Mouse (Mus musculus): Measurements from ENCODE around the gene Nrcam. TPM values are rescaled to one million over a fixed set of nuclear protein-coding genes. Genes with fewer than 3 reads are reported as not detected.
A peak's percentile ranks its signal among the peaks of the same experiment; 100 is the strongest.

The Nrcam gene
- polyA plus RNA-seq, 1 experiment from 2014 or later, result 90.1 TPM

DNA sequence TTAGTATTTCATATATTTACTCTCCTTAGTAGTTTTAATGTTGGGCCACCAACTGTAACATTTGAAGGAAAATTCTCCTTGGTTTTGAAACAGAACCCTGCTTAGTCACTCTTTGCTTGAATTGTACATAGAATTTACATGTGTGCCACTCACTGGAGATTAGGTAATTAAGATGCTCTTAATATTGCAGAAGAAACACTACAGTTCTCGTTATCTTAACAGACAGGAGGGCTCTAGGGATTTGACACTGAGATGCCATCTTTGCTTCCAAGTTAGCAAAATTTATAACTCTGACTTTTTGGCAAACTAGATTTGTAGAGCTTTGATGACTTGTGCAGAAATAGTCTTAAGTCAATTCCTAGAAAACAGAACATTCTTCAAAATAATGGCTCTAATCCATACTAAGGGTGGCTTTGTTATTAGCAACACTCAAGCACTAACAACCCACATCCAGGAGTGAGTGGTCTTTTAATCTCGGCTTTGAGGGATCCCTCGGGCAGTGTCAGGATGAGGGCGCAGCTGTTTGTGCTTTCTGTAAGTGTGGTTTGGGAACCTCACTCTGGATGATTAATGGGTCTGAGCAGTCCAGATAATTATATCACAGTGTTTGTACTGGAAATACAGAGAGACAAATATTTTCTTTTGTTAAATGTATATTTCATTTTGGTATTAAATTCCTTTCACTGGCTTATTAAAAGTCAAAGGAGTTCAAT lies 93.6 kb downstream of the Nrcam start:
- WGBS, result 38% methylated on average over 4 of the region's 4 CpGs
- H3K9me3 ChIP-seq, result no peaks in the 10 kb centered on the region
- 0 out of 2 replicates have a peak, but pooled peaks cover 5% of the 10 kb centered on the region for H3K4me1 ChIP-seq
- H3K9ac ChIP-seq, result no peak overlapping the region
- no peak for ATAC-seq (ENCODE audit: low FRiP score)
- no peak overlapping the region for H3K27ac ChIP-seq
- H3K27me3 ChIP-seq, result no peaks in the 10 kb centered on the region
- no peak overlapping the region for H3K4me2 ChIP-seq
- H3K4me3 ChIP-seq (replicated peaks), result no peak overlapping the region
- H3K36me3 ChIP-seq (replicated peaks), result no peaks in the 10 kb centered on the region

DNA sequence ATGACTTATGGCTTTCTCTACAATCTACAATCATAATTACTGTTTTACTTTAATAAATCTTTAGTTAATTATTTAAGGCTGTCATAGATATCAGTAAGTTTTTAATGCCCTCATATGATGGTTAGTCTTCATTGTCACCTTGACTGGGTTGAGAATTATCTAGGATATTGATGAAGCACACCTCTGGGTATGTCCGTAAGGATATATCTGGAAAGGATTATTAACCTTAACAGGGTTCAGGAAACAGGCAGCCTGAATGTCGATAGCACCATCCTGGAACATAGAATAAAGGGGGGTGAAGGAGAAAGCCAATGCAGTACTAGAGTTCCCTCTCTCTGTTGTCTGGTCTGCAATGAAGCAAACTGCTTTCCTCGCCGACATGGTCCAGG lies 94.2 kb downstream of the Nrcam start:
- H3K27ac ChIP-seq, result no peak overlapping the region
- H3K9ac ChIP-seq, result no peak overlapping the region
- 88% methylated on average over 4 of the region's 4 CpGs for WGBS
- 0 out of 2 replicates have a peak, but pooled peaks cover 5% of the 10 kb centered on the region for H3K4me1 ChIP-seq
- H3K27me3 ChIP-seq, result no peaks in the 10 kb centered on the region
- H3K4me2 ChIP-seq, result no peak overlapping the region
- no peak overlapping the region for H3K4me3 ChIP-seq (replicated peaks)
- no peaks in the 10 kb centered on the region for H3K36me3 ChIP-seq (replicated peaks)
- no peaks in the 10 kb centered on the region for H3K9me3 ChIP-seq
- no peak for ATAC-seq (ENCODE audit: low FRiP score)

DNA sequence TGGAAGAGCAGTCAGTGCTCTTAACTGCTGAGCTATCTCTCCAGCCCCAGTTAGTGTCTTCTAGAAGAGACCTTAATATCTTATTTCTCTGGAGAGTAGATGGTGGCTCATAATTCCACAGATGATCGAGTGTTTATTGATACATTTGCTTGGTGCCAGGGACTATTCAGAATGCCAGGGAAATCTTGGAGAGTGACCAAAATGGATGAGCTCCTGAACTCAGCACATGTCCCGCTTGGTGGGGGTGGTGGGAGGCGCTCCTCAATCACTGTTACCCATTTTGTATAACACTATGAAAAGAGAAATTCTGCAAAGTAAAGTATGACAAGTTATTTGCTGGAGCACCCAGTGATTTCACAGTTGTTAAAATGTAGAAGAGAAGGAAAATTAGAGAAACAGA lies 95.3 kb downstream of the Nrcam start:
- no peaks in the 10 kb centered on the region for H3K36me3 ChIP-seq (replicated peaks)
- no peaks in the 10 kb centered on the region for H3K9me3 ChIP-seq
- no peak overlapping the region for H3K4me2 ChIP-seq
- ATAC-seq (ENCODE audit: low FRiP score), result no peak
- H3K4me1 ChIP-seq, result peaks cover 8% of the 10 kb centered on the region; the same call in 1 of the 2 replicates
- H3K4me3 ChIP-seq (replicated peaks), result no peak overlapping the region
- no peak overlapping the region for H3K9ac ChIP-seq
- no peak overlapping the region for H3K27ac ChIP-seq
- 95% methylated on average over 3 of the region's 3 CpGs for WGBS
- 0 out of 2 replicates have a peak, but pooled peaks cover 4% of the 10 kb centered on the region for H3K27me3 ChIP-seq

DNA sequence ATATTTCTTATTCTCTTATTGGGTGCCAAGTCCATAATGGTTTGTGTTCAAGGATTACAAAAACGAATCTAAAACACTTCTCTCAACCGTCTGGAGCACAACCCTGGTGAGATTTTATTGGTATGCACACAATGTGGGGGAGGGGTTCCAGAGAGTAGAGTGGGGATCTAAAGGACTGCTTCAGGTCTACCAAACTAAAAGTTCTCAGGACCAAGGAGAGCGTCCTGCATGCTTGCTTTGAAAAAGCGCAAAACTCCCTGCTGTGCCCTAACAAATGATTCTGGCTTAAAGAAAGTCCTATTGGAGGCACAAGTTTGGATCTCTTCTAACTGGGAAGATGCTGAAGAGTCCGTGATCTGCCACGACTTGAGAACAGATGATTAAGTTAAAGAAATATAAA lies 96.4 kb downstream of the Nrcam start:
- no peak overlapping the region for H3K4me3 ChIP-seq (replicated peaks)
- 0 out of 2 replicates have a peak, but pooled peaks cover 4% of the 10 kb centered on the region for H3K27me3 ChIP-seq
- no peak overlapping the region for H3K27ac ChIP-seq
- ATAC-seq (ENCODE audit: low FRiP score), result no peak
- H3K4me2 ChIP-seq, result no peak overlapping the region
- H3K4me1 ChIP-seq, result peaks cover 14% of the 10 kb centered on the region
- H3K9me3 ChIP-seq, result no peaks in the 10 kb centered on the region
- WGBS, result 6% methylated on average over 6 of the region's 6 CpGs
- no peak overlapping the region for H3K9ac ChIP-seq
- no peaks in the 10 kb centered on the region for H3K36me3 ChIP-seq (replicated peaks)

DNA sequence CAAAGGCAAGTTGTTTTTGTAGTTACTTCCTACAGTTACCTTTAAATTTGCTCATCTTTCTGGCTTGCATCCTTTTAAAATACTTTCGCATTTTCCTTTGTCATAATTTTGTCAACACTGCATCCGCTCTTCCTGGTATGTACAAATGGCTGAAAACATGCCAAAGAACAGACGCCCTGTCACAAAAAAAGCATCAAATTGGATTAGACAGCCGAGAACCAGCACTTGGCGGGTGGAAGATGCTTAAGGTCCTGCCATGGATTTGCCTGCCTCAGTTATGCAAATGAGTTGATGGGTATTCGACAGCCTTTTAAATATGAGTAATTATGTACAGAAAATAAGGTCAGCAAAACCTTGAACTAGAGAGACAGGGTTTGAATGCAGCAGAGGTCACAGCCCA lies 101.7 kb downstream of the Nrcam start:
- Histone ChIP-seq H3K27me3 (peaks cover 9% of the 10 kb centered on the region; the same call in 1 of the 2 replicates), H3K4me2 (no peak overlapping the region), H3K9ac (no peak overlapping the region), H3K36me3 (replicated peaks) (no peaks in the 10 kb centered on the region), H3K4me3 (replicated peaks) (no peak overlapping the region), H3K27ac (0 out of 2 replicates have a peak overlapping the region, but pooled peaks have one; percentile 42), H3K9me3 (no peaks in the 10 kb centered on the region), H3K4me1 (peaks cover 29% of the 10 kb centered on the region)
- 39% methylated on average over 6 of the region's 6 CpGs for WGBS
- peak; percentile 22; the same call in 1 of the 2 replicates for ATAC-seq (ENCODE audit: low FRiP score)

DNA sequence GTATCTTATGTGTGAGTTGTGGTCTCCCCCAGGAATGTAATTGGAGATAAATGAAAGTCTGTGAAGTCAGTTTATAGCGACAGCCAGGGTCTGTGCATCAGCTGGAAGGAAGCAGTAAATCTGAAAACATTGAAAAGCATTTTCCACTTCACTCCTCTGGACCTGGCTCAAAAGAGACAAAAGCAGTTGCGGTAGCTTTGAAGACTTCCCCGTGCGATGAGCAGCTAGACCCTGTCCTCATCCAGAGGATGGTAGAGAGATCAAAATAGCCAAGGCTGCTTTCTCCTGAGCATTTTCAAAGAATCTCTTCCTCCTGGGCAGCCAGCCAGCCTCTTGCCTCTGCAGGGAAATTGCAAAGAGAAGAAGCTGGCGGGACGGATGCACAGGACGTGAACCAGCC lies 102.3 kb downstream of the Nrcam start:
- peaks cover 29% of the 10 kb centered on the region for H3K4me1 ChIP-seq
- no peaks in the 10 kb centered on the region for H3K36me3 ChIP-seq (replicated peaks)
- H3K4me2 ChIP-seq, result no peak overlapping the region
- H3K9ac ChIP-seq, result no peak overlapping the region
- peak overlapping the region; percentile 42; the same call in 1 of the 2 replicates for H3K27ac ChIP-seq
- no peak for ATAC-seq (ENCODE audit: low FRiP score)
- 45% methylated on average over 7 of the region's 7 CpGs for WGBS
- no peak overlapping the region for H3K4me3 ChIP-seq (replicated peaks)
- peaks cover 12% of the 10 kb centered on the region; the same call in 1 of the 2 replicates for H3K27me3 ChIP-seq
- H3K9me3 ChIP-seq, result no peaks in the 10 kb centered on the region

DNA sequence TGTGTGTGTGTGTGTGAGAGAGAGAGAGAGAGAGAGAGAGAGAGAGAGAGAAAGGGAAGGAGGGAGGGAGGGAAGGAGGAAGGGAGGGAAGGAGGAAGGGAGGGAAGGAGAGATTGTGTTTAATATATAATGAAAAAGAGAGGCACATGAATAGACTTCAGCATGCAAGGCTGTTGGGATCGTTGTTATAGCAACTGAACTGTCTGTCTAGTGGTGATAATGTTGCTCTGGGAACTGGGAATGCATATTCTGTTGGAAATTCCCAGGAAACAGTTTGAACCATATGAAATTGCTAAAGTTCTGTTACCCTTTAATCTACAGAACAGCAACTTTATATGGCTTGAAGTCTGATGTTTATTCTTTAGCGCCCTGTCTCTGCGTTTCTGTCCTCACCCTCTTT lies 104.0 kb downstream of the Nrcam start:
- no peak for ATAC-seq (ENCODE audit: low FRiP score)
- 92% methylated on average over 3 of the region's 3 CpGs for WGBS
- Histone ChIP-seq H3K4me3 (replicated peaks) (no peak overlapping the region), H3K27ac (no peak overlapping the region), H3K4me2 (no peak overlapping the region), H3K4me1 (peaks cover 44% of the 10 kb centered on the region), H3K27me3 (peaks cover 12% of the 10 kb centered on the region; the same call in 1 of the 2 replicates), H3K9me3 (no peaks in the 10 kb centered on the region), H3K9ac (no peak overlapping the region), H3K36me3 (replicated peaks) (no peaks in the 10 kb centered on the region)

DNA sequence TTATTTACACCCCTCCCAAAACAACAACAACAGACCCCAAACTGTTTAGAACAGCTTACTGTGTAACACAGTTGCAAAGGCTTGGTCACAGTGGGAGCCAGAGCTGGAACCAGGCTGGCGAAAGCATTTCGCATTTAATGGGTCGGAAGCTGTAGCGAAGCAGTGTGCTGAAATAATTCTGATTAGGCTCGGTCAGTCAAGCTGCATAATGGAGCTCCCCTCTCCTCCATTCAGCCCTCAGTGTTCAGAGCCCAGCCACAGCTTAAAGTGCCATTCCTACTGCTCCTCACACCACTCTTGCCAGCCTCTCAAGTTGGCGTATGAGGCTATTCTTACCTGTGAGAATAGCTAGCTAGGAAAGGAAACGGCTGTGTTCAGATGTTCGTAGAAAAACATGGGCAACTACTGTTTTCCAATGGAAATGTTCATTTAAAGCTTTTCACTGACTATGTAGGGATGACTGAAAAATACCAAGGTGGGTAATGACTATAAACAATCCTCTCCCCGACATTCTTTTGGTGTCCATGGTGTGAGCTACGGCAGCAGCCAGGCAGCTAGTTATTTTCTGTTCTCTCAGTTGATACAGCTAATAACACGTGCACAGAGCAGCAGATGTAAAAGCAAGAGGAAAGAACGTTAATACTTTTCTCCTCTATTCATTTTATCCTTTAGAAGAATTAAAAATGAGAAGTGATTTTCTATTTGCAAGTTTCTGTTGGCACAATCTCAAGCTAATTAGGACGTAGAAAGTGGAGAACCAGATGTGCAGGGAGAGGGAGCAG lies 108.6 kb downstream of the Nrcam start:
- peaks cover 9% of the 10 kb centered on the region; the same call in 1 of the 2 replicates for H3K27me3 ChIP-seq
- no peak overlapping the region; the same call in 1 of the 2 replicates for H3K4me3 ChIP-seq (replicated peaks)
- peak overlapping the region; percentile 31 for H3K27ac ChIP-seq
- H3K9ac ChIP-seq, result no peak overlapping the region
- peaks cover 48% of the 10 kb centered on the region for H3K4me1 ChIP-seq
- ATAC-seq (ENCODE audit: low FRiP score), result peak; percentile 86
- 9% methylated on average over 13 of the region's 13 CpGs for WGBS
- H3K36me3 ChIP-seq (replicated peaks), result no peaks in the 10 kb centered on the region
- H3K4me2 ChIP-seq, result peak overlapping the region; percentile 38
- H3K9me3 ChIP-seq, result no peaks in the 10 kb centered on the region

DNA sequence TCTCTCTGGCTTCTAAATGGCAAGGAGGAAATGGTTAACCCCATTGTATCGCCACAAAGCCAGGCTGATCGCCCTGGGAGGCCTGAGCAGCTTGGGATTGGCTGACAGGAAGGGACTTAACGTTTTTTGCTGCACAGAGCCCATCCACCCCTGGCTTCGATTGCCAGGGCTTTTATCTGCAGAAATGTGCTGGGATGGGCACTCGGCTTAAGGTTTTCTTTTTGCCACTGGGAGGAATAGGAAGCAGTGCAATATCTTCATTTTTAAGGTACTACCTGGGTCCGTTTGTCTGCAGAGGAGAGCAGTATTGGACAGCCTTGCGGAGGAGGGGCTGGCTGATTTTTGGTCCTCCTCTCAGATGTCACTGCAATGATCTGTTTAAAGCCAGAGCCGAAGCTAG lies 110.2 kb downstream of the Nrcam start:
- WGBS, result 2% methylated on average over 8 of the region's 8 CpGs
- Histone ChIP-seq H3K9me3 (no peaks in the 10 kb centered on the region), H3K4me2 (peak overlapping the region; percentile 50), H3K4me1 (peaks cover 42% of the 10 kb centered on the region), H3K9ac (peak overlapping the region; percentile 30; the same call in 1 of the 2 replicates), H3K4me3 (replicated peaks) (peak overlapping the region; percentile 19; the same call in 1 of the 2 replicates), H3K27ac (no peak overlapping the region), H3K27me3 (peaks cover 9% of the 10 kb centered on the region; the same call in 1 of the 2 replicates), H3K36me3 (replicated peaks) (no peaks in the 10 kb centered on the region; the same call in 1 of the 2 replicates)
- peak; percentile 57; the same call in 1 of the 2 replicates for ATAC-seq (ENCODE audit: low FRiP score)

DNA sequence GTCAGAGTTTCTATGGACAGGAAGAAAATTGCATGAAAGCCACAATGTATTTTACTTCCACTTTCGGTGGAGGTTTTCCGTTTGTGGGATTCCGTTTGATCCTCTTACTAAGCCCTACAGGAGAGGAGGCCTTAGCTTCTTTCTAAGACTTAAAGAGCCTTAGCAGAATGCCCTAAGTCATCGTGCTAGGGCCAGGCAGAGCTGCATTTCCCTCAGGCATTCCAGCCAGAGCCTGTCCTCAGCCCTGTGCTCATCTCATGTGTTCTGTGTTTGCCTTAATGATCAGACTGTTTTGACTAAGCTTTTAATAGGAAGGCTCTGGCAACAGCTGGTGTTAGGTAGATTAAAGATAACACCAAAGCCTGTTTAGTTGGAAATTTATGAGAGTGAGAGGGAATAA lies 111.5 kb downstream of the Nrcam start:
- no peak overlapping the region for H3K4me2 ChIP-seq
- no peaks in the 10 kb centered on the region for H3K9me3 ChIP-seq
- no peak overlapping the region for H3K27ac ChIP-seq
- no peak overlapping the region for H3K4me3 ChIP-seq (replicated peaks)
- WGBS, result 25% methylated on average over 4 of the region's 4 CpGs
- no peaks in the 10 kb centered on the region; the same call in 1 of the 2 replicates for H3K36me3 ChIP-seq (replicated peaks)
- H3K9ac ChIP-seq, result no peak overlapping the region
- no peak for ATAC-seq (ENCODE audit: low FRiP score)
- H3K4me1 ChIP-seq, result peaks cover 42% of the 10 kb centered on the region
- H3K27me3 ChIP-seq, result peaks cover 4% of the 10 kb centered on the region; the same call in 1 of the 2 replicates

DNA sequence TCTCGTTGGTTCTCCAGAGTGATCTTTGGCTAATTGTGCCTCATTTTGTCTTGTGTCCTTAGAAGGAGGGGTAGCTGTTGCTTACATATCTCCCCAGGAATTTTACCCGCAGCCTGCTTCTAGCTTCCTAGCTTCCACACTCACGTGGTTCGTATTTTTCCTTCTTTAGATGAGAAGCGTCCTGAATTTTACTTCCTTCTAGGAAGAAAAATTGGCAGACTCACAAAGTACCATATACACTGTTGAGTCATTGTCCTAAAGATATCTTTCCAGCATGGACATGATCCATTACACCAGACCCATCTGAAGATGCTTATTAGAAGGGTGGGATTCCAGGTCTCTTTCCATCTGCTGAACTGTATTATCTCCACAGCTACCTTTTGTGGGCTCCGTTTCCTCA lies 122.2 kb downstream of the Nrcam start:
- Histone ChIP-seq H3K9ac (no peak overlapping the region), H3K27ac (no peak overlapping the region), H3K4me3 (replicated peaks) (no peak overlapping the region), H3K9me3 (no peaks in the 10 kb centered on the region), H3K4me2 (no peak overlapping the region), H3K4me1 (peaks cover 6% of the 10 kb centered on the region; the same call in 1 of the 2 replicates), H3K36me3 (replicated peaks) (no peaks in the 10 kb centered on the region), H3K27me3 (no peaks in the 10 kb centered on the region)
- no peak for ATAC-seq (ENCODE audit: low FRiP score)
- WGBS, result 49% methylated on average over 6 of the region's 6 CpGs

DNA sequence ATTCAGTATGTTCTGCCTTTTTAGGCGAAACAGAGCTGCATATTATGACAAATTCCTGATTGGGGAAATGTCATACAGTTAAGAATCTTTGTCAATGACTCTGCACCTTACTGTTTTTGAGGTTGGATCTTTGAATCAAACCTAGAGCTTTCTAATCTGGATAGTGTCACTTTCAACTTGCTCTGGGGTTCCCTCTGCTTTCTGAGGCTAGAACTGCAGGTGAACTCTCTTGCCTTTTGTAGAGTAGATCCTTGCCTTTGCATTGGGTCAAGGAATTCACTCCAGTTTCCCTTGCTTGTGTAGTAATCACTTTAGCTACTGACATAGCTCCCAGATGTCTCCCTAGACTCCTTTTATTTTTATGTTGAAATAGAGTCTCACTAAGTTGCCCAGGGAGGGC lies 123.1 kb downstream of the Nrcam start:
- 66% methylated on average over 1 of the region's 1 CpGs for WGBS
- Histone ChIP-seq H3K36me3 (replicated peaks) (no peaks in the 10 kb centered on the region), H3K4me3 (replicated peaks) (no peak overlapping the region), H3K4me1 (peaks cover 6% of the 10 kb centered on the region; the same call in 1 of the 2 replicates), H3K27ac (no peak overlapping the region), H3K27me3 (no peaks in the 10 kb centered on the region), H3K4me2 (no peak overlapping the region), H3K9me3 (no peaks in the 10 kb centered on the region), H3K9ac (no peak overlapping the region)
- no peak for ATAC-seq (ENCODE audit: low FRiP score)
